Mouse (Mus musculus) olfactory bulb, adult 2 months (tissue): ENCODE data around the gene Cep131. TPM values are rescaled to one million over a fixed set of nuclear protein-coding genes. Genes with fewer than 3 reads are reported as not detected.

ENCODE experiments used
- H3K27ac ChIP-seq: fragments of 200-500 bp; 2 replicates; pipeline ENCODE4 v1.5.1; 2012; ENCODE audit warnings: low read depth, low read length; ENCODE audit not compliant: insufficient read depth
- H3K4me1 ChIP-seq: fragments of 200-500 bp; 2 replicates; pipeline ENCODE4 v1.6.1; 2012; ENCODE audit warnings: low read length; ENCODE audit not compliant: control insufficient read depth, insufficient read depth
- H3K4me3 ChIP-seq: fragments of 200-500 bp; 2 replicates; pipeline ENCODE4 v1.5.1; 2012; ENCODE audit warnings: mild to moderate bottlenecking, low read depth, low read length, moderate library complexity; ENCODE audit not compliant: insufficient read depth
- CTCF ChIP-seq: fragments of 200-500 bp; IDR thresholded peaks from 2 replicates; pipeline ENCODE4 v1.5.1; 2012; ENCODE audit warnings: low read depth, mild to moderate bottlenecking, low read length, moderate library complexity; ENCODE audit not compliant: insufficient read depth
- POLR2A ChIP-seq: fragments of 200-500 bp; IDR thresholded peaks from 2 replicates; pipeline ENCODE4 v1.6.1; 2012; ENCODE audit warnings: mild to moderate bottlenecking, low read depth, low read length, moderate library complexity; ENCODE audit not compliant: insufficient read depth
- WGBS: fragments of 180-500 bp; shearing (Covaris S2); methylation state at CpG from one replicate; pipeline ENCODE4 v1.1.7; 2018; 5-methylcytosine and 5-hydroxymethylcytosine counted together
- polyA plus RNA-seq: library from polyadenylated mRNA; stranded (reverse); fragments of >200 nt; gene quantifications from 2 replicates; pipeline ENCODE4 v1.2.4, GENCODE M21; 2012; ENCODE audit warnings: low replicate concordance; ENCODE audit not compliant: missing spikeins, insufficient read depth, insufficient read length

Cep131 gene
- polyA plus RNA-seq, 1 experiment: not detected

- Histone ChIP-seq H3K27ac (peak within 1 kb of the TSS; percentile 95), H3K4me3 (peak within 1 kb of the TSS; percentile 63), H3K4me1 (peaks cover 58% of the 10 kb centered on the region)
- TF ChIP-seq CTCF (no peak), POLR2A (peak; percentile 75; the same call in 1 of the 2 replicates)
- under 1% methylated on average over 61 of the region's 63 CpGs for WGBS
These were observed 40.0 kb downstream of the Cep131 start, which contains the start of gene Aatk for GRCm38 (mm10) chr11:120046553-120047191. Gene Aatk, minus strand, starts transcription at chr11:120047167.

GRCm38 (mm10) chr11:120045839-120046552 lies 40.6 kb downstream of the Cep131 start:
- WGBS: 9% methylated on average over 11 of the region's 11 CpGs
- peak overlapping the region; percentile 95 for H3K27ac ChIP-seq
- peak overlapping the region; percentile 63 for H3K4me3 ChIP-seq
- peaks cover 58% of the 10 kb centered on the region for H3K4me1 ChIP-seq
- TF ChIP-seq POLR2A (no peak), CTCF (no peak)

GRCm38 (mm10) chr11:120045341-120045740 lies 41.3 kb downstream of the Cep131 start:
- peak overlapping the region; percentile 95 for H3K27ac ChIP-seq
- 24% methylated on average over 4 of the region's 4 CpGs for WGBS
- peaks cover 62% of the 10 kb centered on the region for H3K4me1 ChIP-seq
- no peak for TF ChIP-seq CTCF
- TF ChIP-seq POLR2A: no peak
- H3K4me3 ChIP-seq: peak overlapping the region; percentile 63

- 62% methylated on average over 7 of the region's 7 CpGs for WGBS
- Histone ChIP-seq H3K27ac (peak overlapping the region; percentile 32; the same call in 1 of the 2 replicates), H3K4me1 (peaks cover 69% of the 10 kb centered on the region), H3K4me3 (no peak overlapping the region)
- no peak for TF ChIP-seq CTCF
- TF ChIP-seq POLR2A: no peak
These were observed 44.3 kb downstream of the Cep131 start for GRCm38 (mm10) chr11:120042141-120042838.

GRCm38 (mm10) chr11:120041191-120042123 lies 45.2 kb downstream of the Cep131 start:
- H3K27ac ChIP-seq: peak overlapping the region; percentile 32; the same call in 1 of the 2 replicates
- H3K4me3 ChIP-seq: no peak overlapping the region
- TF ChIP-seq POLR2A (no peak), CTCF (no peak)
- 54% methylated on average over 13 of the region's 13 CpGs for WGBS
- peaks cover 77% of the 10 kb centered on the region for H3K4me1 ChIP-seq

GRCm38 (mm10) chr11:120040440-120040839 lies 46.2 kb downstream of the Cep131 start:
- Histone ChIP-seq H3K4me1 (peaks cover 77% of the 10 kb centered on the region), H3K4me3 (no peak overlapping the region), H3K27ac (no peak overlapping the region)
- WGBS: 40% methylated on average over 8 of the region's 8 CpGs
- TF ChIP-seq CTCF (no peak), POLR2A (no peak)

- H3K27ac ChIP-seq: peak overlapping the region; percentile 29; the same call in 1 of the 2 replicates
These were observed 47.0 kb downstream of the Cep131 start for GRCm38 (mm10) chr11:120039581-120039980.

GRCm38 (mm10) chr11:120034762-120035161 lies 51.9 kb downstream of the Cep131 start:
- Histone ChIP-seq H3K4me3 (no peak overlapping the region), H3K27ac (no peak overlapping the region), H3K4me1 (peaks cover 60% of the 10 kb centered on the region)
- TF ChIP-seq POLR2A (no peak), CTCF (no peak)
- 71% methylated on average over 5 of the region's 5 CpGs for WGBS

More at GRCm38 (mm10) chr11:120039581-120039980, 47.0 kb downstream of the Cep131 start:
- TF ChIP-seq CTCF: no peak
- no peak for TF ChIP-seq POLR2A
- Histone ChIP-seq H3K4me3 (no peak overlapping the region), H3K4me1 (peaks cover 78% of the 10 kb centered on the region)
- WGBS: 21% methylated on average over 4 of the region's 4 CpGs
